Mouse (Mus musculus): ENCODE data around the gene Masp1.

Gene Masp1

GRCm38 (mm10) chr16:23513401-23513800 lies 7.2 kb downstream of the Masp1 start:
- DNase-seq (ENCODE audit: low read depth) = no peak

GRCm38 (mm10) chr16:23511166-23511935 lies 9.3 kb downstream of the Masp1 start:
- DNase-seq (ENCODE audit: low read depth) = no peak

DNA sequence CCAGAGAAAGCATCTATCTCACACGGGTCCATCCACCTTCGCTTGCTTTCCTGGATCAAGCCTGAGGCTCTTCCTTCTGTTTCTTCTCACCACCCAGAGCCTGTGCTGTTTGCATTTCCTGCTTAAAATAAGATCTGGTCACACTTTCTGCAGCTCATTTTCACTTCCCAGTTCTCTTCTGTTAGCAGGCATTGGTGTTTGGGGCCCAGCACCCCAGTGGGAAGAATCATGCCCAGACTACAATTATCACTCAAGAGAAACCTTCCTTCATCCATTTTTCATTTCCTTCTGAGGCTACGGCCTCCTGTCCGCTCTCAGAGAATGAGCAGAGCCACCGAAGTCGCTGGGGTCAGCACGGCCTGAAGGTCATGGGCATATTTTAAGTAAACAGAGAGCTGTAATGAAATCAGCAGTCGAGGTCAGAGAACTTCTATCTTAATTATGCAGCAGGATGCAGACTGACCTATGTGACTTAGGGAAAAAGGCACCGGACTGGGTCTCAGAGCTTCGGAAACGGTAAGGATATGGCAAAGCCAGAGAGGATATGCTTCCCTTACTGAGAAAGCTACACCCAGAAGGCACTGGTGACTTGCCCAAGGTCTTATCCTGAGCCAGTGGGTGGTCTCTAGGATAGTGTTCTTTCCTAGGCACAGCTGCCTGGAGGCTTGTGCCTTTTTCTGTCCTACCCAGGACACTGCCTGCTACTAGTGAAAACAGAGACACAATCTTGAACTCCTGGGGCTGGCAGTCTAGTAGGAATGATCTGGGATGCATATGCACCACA lies 14.5 kb downstream of the Masp1 start:
- DNase-seq (ENCODE audit: low read depth) = no peak

- no peak for DNase-seq (ENCODE audit: low read depth)
These were observed 16.3 kb downstream of the Masp1 start for GRCm38 (mm10) chr16:23504320-23504744.

DNA sequence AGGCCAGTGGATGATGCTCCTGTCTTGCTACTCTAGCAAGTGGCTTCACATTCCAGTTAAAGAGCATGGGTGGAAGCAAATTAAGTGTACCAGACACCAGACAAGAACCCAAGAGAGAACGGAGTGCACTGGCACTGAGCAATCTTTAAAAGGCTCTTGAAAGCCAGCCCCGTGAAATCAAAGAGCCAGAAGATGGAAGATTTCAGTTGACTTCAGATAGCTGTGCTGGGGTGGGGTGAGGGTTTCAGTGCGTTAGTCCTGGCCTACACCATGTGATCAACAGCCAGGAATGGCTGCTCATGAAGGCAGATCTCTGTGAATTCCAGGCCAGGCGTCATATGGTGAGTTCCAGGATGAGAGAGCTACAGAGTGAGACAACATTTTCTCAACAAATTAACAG lies 17.3 kb downstream of the Masp1 start:
- DNase-seq (ENCODE audit: low read depth) = no peak

DNA sequence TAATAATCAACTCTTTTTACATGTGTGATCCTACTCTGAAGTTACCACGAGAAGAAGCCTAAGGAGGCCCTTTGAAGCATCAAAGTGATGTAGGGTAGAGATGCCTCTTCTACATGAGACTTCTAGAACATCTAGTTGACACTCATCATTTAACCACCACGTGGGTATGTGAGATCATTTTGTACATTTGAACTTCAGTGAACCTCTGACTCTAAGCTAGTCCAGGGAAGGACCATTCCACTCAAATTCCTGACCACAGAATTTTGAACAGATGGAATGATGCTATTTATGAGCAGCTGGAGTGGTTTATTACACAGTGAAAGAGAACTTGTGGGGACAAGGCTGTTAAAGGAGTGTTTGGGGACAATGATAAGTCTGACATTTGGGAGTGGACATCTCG lies 18.1 kb downstream of the Masp1 start:
- no peak for DNase-seq (ENCODE audit: low read depth)

DNA sequence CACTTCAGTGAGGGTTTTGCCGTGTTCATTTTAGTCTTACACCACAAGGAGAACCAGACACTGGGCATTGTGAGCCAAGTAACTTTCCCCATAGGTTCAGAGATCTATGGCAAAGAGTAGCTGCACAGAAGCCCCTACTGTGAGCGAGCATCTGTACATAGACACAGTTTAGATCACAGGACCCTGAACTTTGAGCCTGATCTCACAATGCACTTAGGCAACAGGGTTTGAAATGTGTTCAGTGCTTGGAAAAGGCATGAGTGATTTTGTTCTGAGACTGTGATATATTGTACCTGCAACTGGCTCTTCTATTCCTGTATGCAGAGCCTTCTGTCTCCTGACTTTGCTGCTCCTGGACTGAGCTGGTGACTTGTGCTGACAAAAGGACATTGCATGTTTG lies 19.3 kb downstream of the Masp1 start:
- DNase-seq (ENCODE audit: low read depth) = no peak

GRCm38 (mm10) chr16:23500558-23500957 lies 20.1 kb downstream of the Masp1 start:
- no peak for DNase-seq (ENCODE audit: low read depth)

- no peak for DNase-seq (ENCODE audit: low read depth)
These were observed 21.9 kb downstream of the Masp1 start for GRCm38 (mm10) chr16:23498691-23499131.

GRCm38 (mm10) chr16:23497881-23498280 lies 22.7 kb downstream of the Masp1 start:
- DNase-seq (ENCODE audit: low read depth) = no peak

GRCm38 (mm10) chr16:23497440-23497839 lies 23.2 kb downstream of the Masp1 start:
- no peak for DNase-seq (ENCODE audit: low read depth)

- no peak for DNase-seq (ENCODE audit: low read depth)
These were observed 24.2 kb downstream of the Masp1 start for GRCm38 (mm10) chr16:23496245-23496924.

GRCm38 (mm10) chr16:23492783-23493182 lies 27.8 kb downstream of the Masp1 start:
- no peak for DNase-seq (ENCODE audit: low read depth)

DNA sequence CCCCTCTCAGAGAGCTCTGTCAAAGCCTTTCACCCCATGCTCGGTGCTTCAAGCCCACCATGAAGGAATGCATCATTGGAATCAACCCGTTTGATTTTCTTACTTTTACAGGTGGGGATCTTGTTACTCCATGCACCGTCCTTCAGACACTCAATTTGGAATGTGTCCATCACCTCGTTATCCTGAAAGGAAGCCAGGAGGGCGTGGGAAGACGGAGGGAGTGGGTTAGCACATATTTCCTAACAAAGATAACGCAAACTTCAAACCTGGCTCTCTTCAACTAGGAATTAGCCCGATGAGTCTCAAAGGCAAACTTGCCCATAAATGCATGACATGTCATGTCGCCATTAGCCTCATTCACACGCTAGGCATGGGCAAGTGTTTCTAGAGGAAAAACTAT lies 37.3 kb downstream of the Masp1 start:
- DNase-seq (ENCODE audit: low read depth) = no peak

DNA sequence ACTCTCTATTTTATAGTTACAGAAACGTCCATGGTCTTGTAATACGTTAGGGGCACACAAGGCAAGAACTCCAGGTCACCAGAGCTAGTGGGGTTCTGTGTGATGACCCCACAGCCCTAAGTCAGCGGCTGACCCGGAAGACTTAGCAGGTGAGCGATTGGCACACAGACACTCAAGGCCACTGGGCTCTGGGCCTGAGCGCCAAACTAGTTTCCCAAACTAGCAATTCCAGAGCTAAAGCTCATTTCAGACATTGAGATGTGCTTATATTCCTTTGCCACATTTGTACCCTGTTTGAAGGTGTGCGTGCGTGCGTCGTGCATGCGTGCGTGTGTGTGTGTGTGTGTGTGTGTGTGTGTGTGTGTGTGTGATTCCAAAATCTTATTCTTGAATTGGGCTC lies 37.8 kb downstream of the Masp1 start:
- no peak for DNase-seq (ENCODE audit: low read depth)

DNA sequence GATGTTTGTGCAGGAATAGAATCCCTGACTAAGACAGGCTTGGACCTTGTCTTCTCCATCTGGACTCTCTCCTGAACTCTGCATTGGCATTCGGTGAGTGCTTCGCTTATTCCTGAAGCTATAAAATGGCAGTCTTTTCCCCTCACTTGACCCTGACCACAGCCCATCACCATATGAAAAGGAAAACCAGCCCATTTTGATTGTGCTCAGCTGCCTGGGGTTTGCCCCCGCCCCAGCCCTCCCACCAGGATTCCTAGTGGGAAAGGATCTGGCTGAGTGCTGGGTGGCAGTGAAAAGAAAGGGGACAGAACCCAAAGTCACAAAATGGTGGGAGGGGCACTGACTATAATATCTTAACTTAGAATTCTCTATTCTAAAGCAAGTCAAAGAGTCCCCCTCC lies 38.4 kb downstream of the Masp1 start:
- no peak for DNase-seq (ENCODE audit: low read depth)

- DNase-seq (ENCODE audit: low read depth) = no peak
These were observed 40.6 kb downstream of the Masp1 start for GRCm38 (mm10) chr16:23479872-23480603.

- DNase-seq (ENCODE audit: low read depth) = no peak
These were observed 44.0 kb downstream of the Masp1 start for GRCm38 (mm10) chr16:23476598-23476997.

GRCm38 (mm10) chr16:23475651-23476050 lies 45.0 kb downstream of the Masp1 start:
- DNase-seq (ENCODE audit: low read depth) = no peak

GRCm38 (mm10) chr16:23472046-23472445 lies 48.6 kb downstream of the Masp1 start:
- DNase-seq (ENCODE audit: low read depth) = no peak

GRCm38 (mm10) chr16:23471551-23471950 lies 49.1 kb downstream of the Masp1 start:
- no peak for DNase-seq (ENCODE audit: low read depth)

All from c-Kit-positive CD71-negative TER-119-negative erythroid progenitor cells, embryonic 14.5 days (primary cell).